ENCODE assay signal across 21 mouse cellular contexts in the genomic region with DNA sequence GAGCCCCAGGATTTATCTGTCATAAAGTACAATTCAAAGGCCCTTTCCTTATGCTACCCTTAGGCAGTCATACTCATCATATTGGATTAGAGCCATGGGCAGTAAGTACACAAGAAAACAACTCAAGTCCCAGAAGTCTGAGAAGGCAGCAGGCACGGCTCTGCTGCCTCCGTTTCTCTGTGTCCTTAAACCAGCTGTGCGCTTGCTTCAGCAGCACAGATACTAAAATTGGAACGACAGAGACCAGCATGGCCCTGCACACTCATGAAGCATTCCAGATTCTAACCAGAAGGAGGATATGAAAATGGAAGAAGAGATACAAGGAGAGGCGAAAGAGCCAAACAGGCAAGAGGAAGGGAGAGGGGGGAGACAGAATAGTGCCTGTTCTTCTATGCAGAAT.
DNase-seq lines count a peak whose midpoint lies in the region; ATAC-seq and TF ChIP-seq lines count a peak whose summit lies in the region.
"Had no signal": no experiment of that assay in that cellular context is flagged by ENCODE, and none has a peak within 500 bp of the region (broad histone marks: within the 10 kb centered on the region; RNA-seq: fewer than 3 reads in every experiment).

No protein-coding gene starts in this region.

- no peak for TF ChIP-seq CTCF in forebrain, postnatal 0 days (IDR thresholded peaks at IDR 0.05; ENCODE audit: low read depth)
- TF ChIP-seq CTCF in cortical plate, adult 2 months (IDR thresholded peaks at IDR 0.05; ENCODE audit: extremely low read depth, insufficient read depth, low read length), result no peak

- no peak overlapping the region for H3K4me2 ChIP-seq in forebrain, postnatal 0 days (ENCODE audit: low read depth)
- H3K4me2 ChIP-seq in forebrain, embryonic 12.5 days, result no peak overlapping the region
- H3K4me2 ChIP-seq in heart, embryonic 13.5 days, result peak overlapping the region; percentile 27; the same call in 1 of the 2 replicates
- H3K4me2 ChIP-seq: embryonic facial prominence, embryonic 13.5 days; limb, embryonic 13.5 days; liver, embryonic 13.5 days; lung, embryonic 15.5 days; midbrain, embryonic 12.5 days had no signal

- intact Hi-C loops in left cerebral cortex, postnatal 36 days (cut with DNase I), result no loop called here
- intact Hi-C loops in left cerebral cortex, postnatal 10 days (cut with DNase I), result no loop called here

- peak; percentile 38 for DNase-seq in forebrain, postnatal 0 days
- DNase-seq in heart, adult 8-10 months (ENCODE audit: low spot score), result no peak
- DNase-seq in left cerebral cortex, postnatal 36 days (ENCODE audit: low spot score in 2 of 2), result peak; percentile 19 to 33
- no peak for DNase-seq in left cerebral cortex, postnatal 10 days (ENCODE audit: extremely low spot score in 1 of 2, low spot score in 2 of 2)
- no peak for DNase-seq in cerebellum, adult 8-10 months
- DNase-seq: adrenal gland, postnatal 10 days; cerebellum, postnatal 10 days; gastrocnemius, postnatal 25 days; liver, embryonic 13.5 days; lung, postnatal 4 days; right cerebral cortex, postnatal 25 days had no signal

- H3K9me3 ChIP-seq in forebrain, postnatal 0 days (ENCODE audit: low read length), result no peaks in the 10 kb centered on the region
- H3K9me3 ChIP-seq in forebrain, embryonic 12.5 days, result no peaks in the 10 kb centered on the region
- no peaks in the 10 kb centered on the region for H3K9me3 ChIP-seq in heart, embryonic 13.5 days
- H3K9me3 ChIP-seq: embryonic facial prominence, embryonic 13.5 days; G1E; limb, embryonic 13.5 days; liver, embryonic 13.5 days; lung, embryonic 15.5 days; midbrain, embryonic 12.5 days had no signal

- ATAC-seq in forebrain, postnatal 0 days, result peak; percentile 34
- no peak for ATAC-seq in forebrain, embryonic 12.5 days (ENCODE audit: low FRiP score)
- no peak for ATAC-seq in heart, embryonic 13.5 days (ENCODE audit: extremely low read depth, insufficient number of reproducible peaks, low FRiP score, low TSS enrichment)
- ATAC-seq: hindbrain, postnatal 0 days; intestine, postnatal 0 days had no signal

- no peak overlapping the region for H3K9ac ChIP-seq in forebrain, postnatal 0 days
- H3K9ac ChIP-seq in forebrain, embryonic 12.5 days, result no peak overlapping the region
- peak overlapping the region; percentile 8; the same call in 1 of the 2 replicates for H3K9ac ChIP-seq in heart, embryonic 13.5 days
- H3K9ac ChIP-seq: embryonic facial prominence, embryonic 13.5 days; limb, embryonic 13.5 days; liver, embryonic 13.5 days; lung, embryonic 15.5 days; midbrain, embryonic 12.5 days had no signal

- H3K36me3 ChIP-seq in forebrain, postnatal 0 days (ENCODE audit: insufficient read depth), result no peaks in the 10 kb centered on the region
- no peaks in the 10 kb centered on the region for H3K36me3 ChIP-seq in forebrain, embryonic 12.5 days (replicated peaks)
- no peaks in the 10 kb centered on the region for H3K36me3 ChIP-seq in heart, embryonic 13.5 days
- H3K36me3 ChIP-seq: embryonic facial prominence, embryonic 13.5 days; G1E; limb, embryonic 13.5 days; liver, embryonic 13.5 days; lung, embryonic 15.5 days; midbrain, embryonic 12.5 days had no signal

- WGBS in forebrain, postnatal 0 days, result 54% methylated on average over 5 of the region's 5 CpGs
- WGBS in forebrain, embryonic 12.5 days, result 80% methylated on average over 5 of the region's 5 CpGs
- WGBS in heart, embryonic 13.5 days, result 27% methylated on average over 5 of the region's 5 CpGs

- peaks cover 3% of the 10 kb centered on the region for H3K4me1 ChIP-seq in forebrain, postnatal 0 days (ENCODE audit: insufficient read depth)
- H3K4me1 ChIP-seq in forebrain, embryonic 12.5 days, result no peaks in the 10 kb centered on the region
- peaks cover 11% of the 10 kb centered on the region for H3K4me1 ChIP-seq in heart, embryonic 13.5 days
- peaks cover 21% of the 10 kb centered on the region for H3K4me1 ChIP-seq in cortical plate, adult 2 months (ENCODE audit: control insufficient read depth, insufficient read depth, low read length)
- H3K4me1 ChIP-seq: liver, embryonic 13.5 days; lung, embryonic 15.5 days; midbrain, embryonic 12.5 days had no signal

- no peak for TF ChIP-seq POLR2A in cortical plate, adult 2 months (IDR thresholded peaks at IDR 0.05; ENCODE audit: extremely low read depth, insufficient read depth, low read length)

- no peak overlapping the region for H3K4me3 ChIP-seq in forebrain, postnatal 0 days (ENCODE audit: low read depth, low read length)
- H3K4me3 ChIP-seq in forebrain, embryonic 12.5 days (replicated peaks), result no peak overlapping the region
- no peak overlapping the region for H3K4me3 ChIP-seq in heart, embryonic 13.5 days
- no peak overlapping the region for H3K4me3 ChIP-seq in cortical plate, adult 2 months (ENCODE audit: insufficient read depth, low read length)
- H3K4me3 ChIP-seq: embryonic facial prominence, embryonic 13.5 days; limb, embryonic 13.5 days; liver, embryonic 13.5 days; lung, embryonic 15.5 days; midbrain, embryonic 12.5 days had no signal

- no peaks in the 10 kb centered on the region for H3K27me3 ChIP-seq in forebrain, postnatal 0 days (ENCODE audit: insufficient read depth, low read length)
- H3K27me3 ChIP-seq in forebrain, embryonic 12.5 days, result no peaks in the 10 kb centered on the region
- no peaks in the 10 kb centered on the region for H3K27me3 ChIP-seq in heart, embryonic 13.5 days (replicated peaks)
- H3K27me3 ChIP-seq: embryonic facial prominence, embryonic 13.5 days; limb, embryonic 13.5 days; liver, embryonic 13.5 days; midbrain, embryonic 12.5 days had no signal

- H3K27ac ChIP-seq in forebrain, postnatal 0 days (ENCODE audit: low read depth, low read length), result no peak overlapping the region
- no peak overlapping the region for H3K27ac ChIP-seq in forebrain, embryonic 12.5 days
- H3K27ac ChIP-seq in heart, embryonic 13.5 days (replicated peaks), result no peak overlapping the region
- 0 out of 2 replicates have a peak overlapping the region, but pooled peaks have one; percentile 8 for H3K27ac ChIP-seq in cortical plate, adult 2 months (ENCODE audit: insufficient read depth, low read length)
- H3K27ac ChIP-seq: embryonic facial prominence, embryonic 13.5 days; hindbrain, postnatal 0 days; limb, embryonic 13.5 days; liver, embryonic 13.5 days; lung, embryonic 15.5 days; midbrain, embryonic 12.5 days had no signal

Comparison
In these comparisons a context has a peak if more than half of its experiments do, and no peak if none do; other contexts are left out.
1. DNase-seq: peak in forebrain, postnatal 0 days (single experiment) and left cerebral cortex, postnatal 36 days (2 of 2); none in heart, adult 8-10 months (single experiment), left cerebral cortex, postnatal 10 days (0 of 2) and cerebellum, adult 8-10 months (single experiment).